Mouse (Mus musculus): ENCODE measurements around the gene Syce2. TPM values are rescaled to one million over a fixed set of nuclear protein-coding genes. Genes with fewer than 3 reads are reported as not detected.

Gene Syce2
- polyA plus RNA-seq, 1 experiment: 138 TPM

DNA sequence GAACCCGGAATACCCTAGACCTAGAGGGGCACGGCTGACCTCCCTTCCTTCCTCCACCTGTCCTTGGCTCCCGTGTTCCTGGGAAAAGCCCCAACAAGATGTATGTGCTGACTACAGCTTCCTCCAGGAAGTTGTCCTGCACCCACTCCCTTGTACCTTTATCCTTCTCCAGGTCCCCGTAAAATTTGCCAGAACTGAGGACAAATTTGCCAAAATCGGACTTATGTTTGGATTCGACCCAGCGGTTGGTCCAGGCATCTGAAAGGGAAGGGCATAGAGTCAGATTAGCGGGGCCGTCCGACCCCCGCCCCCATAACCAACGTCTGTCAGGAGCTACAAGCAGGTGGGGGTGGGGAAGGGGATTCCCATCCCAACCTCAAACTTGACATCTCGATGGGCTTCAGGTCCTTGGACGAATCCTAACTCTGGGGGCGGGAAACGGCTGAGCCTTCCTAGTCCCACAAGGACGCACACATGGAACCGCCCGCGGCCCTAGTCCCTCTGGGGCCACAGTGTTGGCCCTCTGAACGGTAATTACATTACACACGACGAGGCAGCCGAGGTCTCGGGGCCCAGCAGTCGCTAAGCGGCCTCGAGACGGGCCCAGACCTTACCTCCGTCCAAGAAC lies 25.7 kb upstream of the Syce2 start:
- H3K36me3 ChIP-seq (ENCODE audit: control insufficient read depth, insufficient read depth, low read length): peaks cover 5% of the 10 kb centered on the region
- peak overlapping the region; percentile 85 for H3K4me3 ChIP-seq (ENCODE audit: control insufficient read depth, low read depth, low read length)
- no peaks in the 10 kb centered on the region for H3K27me3 ChIP-seq (ENCODE audit: control insufficient read depth, insufficient read depth, low read length)
- H3K27ac ChIP-seq (ENCODE audit: control insufficient read depth, insufficient read depth, low read depth, low read length): peak overlapping the region; percentile 87
- peaks cover 10% of the 10 kb centered on the region for H3K4me1 ChIP-seq (ENCODE audit: control insufficient read depth, insufficient read depth, low read length)
- TF ChIP-seq CTCF (IDR thresholded peaks at IDR 0.05; ENCODE audit: control insufficient read depth, insufficient read depth, insufficient replicate concordance, low read depth, low read length) (no peak), POLR2A (IDR thresholded peaks at IDR 0.05; ENCODE audit: control insufficient read depth, low read depth, low read length) (no peak)

- TF ChIP-seq CTCF (IDR thresholded peaks at IDR 0.05; ENCODE audit: control insufficient read depth, insufficient read depth, insufficient replicate concordance, low read depth, low read length) (peak; percentile 11; the same call in 1 of the 2 replicates), POLR2A (IDR thresholded peaks at IDR 0.05; ENCODE audit: control insufficient read depth, low read depth, low read length) (peak; percentile 95)
- H3K27ac ChIP-seq (ENCODE audit: control insufficient read depth, insufficient read depth, low read depth, low read length): peak within 1 kb of the TSS; percentile 95
- H3K27me3 ChIP-seq (ENCODE audit: control insufficient read depth, insufficient read depth, low read length): no peaks in the 10 kb centered on the region
- H3K4me1 ChIP-seq (ENCODE audit: control insufficient read depth, insufficient read depth, low read length): peaks cover 10% of the 10 kb centered on the region
- peak within 1 kb of the TSS; percentile 85 for H3K4me3 ChIP-seq (ENCODE audit: control insufficient read depth, low read depth, low read length)
- peaks cover 5% of the 10 kb centered on the region for H3K36me3 ChIP-seq (ENCODE audit: control insufficient read depth, insufficient read depth, low read length)
Observed at GRCm38 (mm10) chr8:84846722-84847572, 25.0 kb upstream of the Syce2 start, which contains the start of gene Calr. Gene Calr, minus strand, starts transcription at chr8:84846934.

- H3K27ac ChIP-seq (ENCODE audit: control insufficient read depth, insufficient read depth, low read depth, low read length): peak overlapping the region; percentile 95
- H3K27me3 ChIP-seq (ENCODE audit: control insufficient read depth, insufficient read depth, low read length): no peaks in the 10 kb centered on the region
- no peak for TF ChIP-seq CTCF (IDR thresholded peaks at IDR 0.05; ENCODE audit: control insufficient read depth, insufficient read depth, insufficient replicate concordance, low read depth, low read length)
- TF ChIP-seq POLR2A (IDR thresholded peaks at IDR 0.05; ENCODE audit: control insufficient read depth, low read depth, low read length): no peak
- H3K4me3 ChIP-seq (ENCODE audit: control insufficient read depth, low read depth, low read length): peak overlapping the region; percentile 85
- peaks cover 5% of the 10 kb centered on the region for H3K36me3 ChIP-seq (ENCODE audit: control insufficient read depth, insufficient read depth, low read length)
- peaks cover 10% of the 10 kb centered on the region for H3K4me1 ChIP-seq (ENCODE audit: control insufficient read depth, insufficient read depth, low read length)
Observed at GRCm38 (mm10) chr8:84847684-84848435, 24.1 kb upstream of the Syce2 start.

DNA sequence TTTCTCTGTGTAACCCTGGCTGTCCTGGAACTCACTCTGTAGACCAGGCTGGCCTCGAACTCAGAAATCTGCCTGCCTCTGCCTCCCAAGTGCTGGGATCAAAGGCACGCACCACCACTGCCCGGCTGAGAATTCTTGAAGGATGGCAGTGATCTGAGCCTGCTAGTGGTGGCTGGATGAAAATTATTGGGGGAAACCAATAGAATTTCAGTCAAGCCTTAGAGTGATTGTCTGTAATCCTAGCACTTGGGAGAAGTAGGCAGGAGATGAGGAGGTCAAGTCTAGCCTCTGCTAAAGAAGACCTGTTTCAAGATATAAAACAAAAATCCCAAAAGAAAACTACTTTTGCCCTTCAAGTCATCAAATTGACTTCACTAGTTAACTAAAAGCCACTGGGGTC lies 15.5 kb upstream of the Syce2 start:
- H3K4me3 ChIP-seq (ENCODE audit: control insufficient read depth, low read depth, low read length): peak overlapping the region; percentile 96

DNA sequence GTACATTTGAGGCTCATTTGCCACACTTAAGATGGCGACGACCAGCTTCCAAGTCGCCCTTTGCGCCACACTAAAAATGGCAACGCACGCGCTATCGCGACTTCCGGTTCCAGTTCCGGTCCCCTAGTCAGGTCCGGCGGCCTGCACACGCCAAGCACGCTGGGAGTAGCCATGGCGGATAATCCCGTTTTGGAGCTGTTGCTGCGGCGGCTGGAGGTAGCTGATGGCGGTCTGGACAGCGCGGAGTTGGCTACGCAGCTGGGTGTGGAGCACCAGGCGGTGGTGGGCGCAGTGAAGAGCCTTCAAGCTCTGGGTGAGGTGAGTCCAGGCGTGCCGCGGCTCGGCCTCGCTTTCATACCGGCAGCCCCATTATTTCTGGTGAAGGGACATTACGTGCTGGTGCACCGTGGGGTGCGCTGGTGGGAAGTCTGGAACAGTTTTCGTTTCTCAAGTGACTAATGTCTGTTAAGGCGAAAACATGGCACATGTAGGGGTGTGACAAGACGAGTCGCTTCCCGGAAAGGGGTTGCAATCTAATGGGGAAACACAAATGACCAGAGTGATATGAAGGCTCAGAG lies 15.0 kb upstream of the Syce2 start, which contains the start of gene Farsa:
Farsa (plus strand) TSS at position 126 of the 578 bp plus-strand sequence.
- H3K36me3 ChIP-seq (ENCODE audit: control insufficient read depth, insufficient read depth, low read length): no peaks in the 10 kb centered on the region; the same call in none of the 2 replicates
- peak within 1 kb of the TSS; percentile 96 for H3K4me3 ChIP-seq (ENCODE audit: control insufficient read depth, low read depth, low read length)
- H3K27ac ChIP-seq (ENCODE audit: control insufficient read depth, insufficient read depth, low read depth, low read length): peak within 1 kb of the TSS; percentile 85
- no peaks in the 10 kb centered on the region for H3K27me3 ChIP-seq (ENCODE audit: control insufficient read depth, insufficient read depth, low read length)
- TF ChIP-seq POLR2A (IDR thresholded peaks at IDR 0.05; ENCODE audit: control insufficient read depth, low read depth, low read length) (peak; percentile 99), CTCF (IDR thresholded peaks at IDR 0.05; ENCODE audit: control insufficient read depth, insufficient read depth, insufficient replicate concordance, low read depth, low read length) (no peak)
- no peaks in the 10 kb centered on the region for H3K4me1 ChIP-seq (ENCODE audit: control insufficient read depth, insufficient read depth, low read length)

More for the DNA sequence above, 15.5 kb upstream of the Syce2 start:
- TF ChIP-seq POLR2A (IDR thresholded peaks at IDR 0.05; ENCODE audit: control insufficient read depth, low read depth, low read length): no peak
- no peak for TF ChIP-seq CTCF (IDR thresholded peaks at IDR 0.05; ENCODE audit: control insufficient read depth, insufficient read depth, insufficient replicate concordance, low read depth, low read length)
- Histone ChIP-seq H3K36me3 (ENCODE audit: control insufficient read depth, insufficient read depth, low read length) (no peaks in the 10 kb centered on the region; the same call in none of the 2 replicates), H3K27ac (ENCODE audit: control insufficient read depth, insufficient read depth, low read depth, low read length) (no peak overlapping the region), H3K27me3 (ENCODE audit: control insufficient read depth, insufficient read depth, low read length) (no peaks in the 10 kb centered on the region), H3K4me1 (ENCODE audit: control insufficient read depth, insufficient read depth, low read length) (no peaks in the 10 kb centered on the region)

GRCm38 (mm10) chr8:84872309-84872965 lies 526 bp downstream of the Syce2 start:
- Histone ChIP-seq H3K4me3 (ENCODE audit: control insufficient read depth, low read depth, low read length) (peak overlapping the region; percentile 97), H3K27ac (ENCODE audit: control insufficient read depth, insufficient read depth, low read depth, low read length) (peak overlapping the region; percentile 97), H3K36me3 (ENCODE audit: control insufficient read depth, insufficient read depth, low read length) (peaks cover 1% of the 10 kb centered on the region), H3K27me3 (ENCODE audit: control insufficient read depth, insufficient read depth, low read length) (no peaks in the 10 kb centered on the region), H3K4me1 (ENCODE audit: control insufficient read depth, insufficient read depth, low read length) (peaks cover 8% of the 10 kb centered on the region)
- TF ChIP-seq CTCF (IDR thresholded peaks at IDR 0.05; ENCODE audit: control insufficient read depth, insufficient read depth, insufficient replicate concordance, low read depth, low read length): no peak

All from testis, adult 2 months (tissue).